Mouse (Mus musculus) CH12.LX (cell line): Measurements from ENCODE around the gene Prss12. TPM values are rescaled to one million over a fixed set of nuclear protein-coding genes. Genes with fewer than 3 reads are reported as not detected.

Source experiments
- DNase-seq: peaks from one replicate; pipeline ENCODE4 v3.0.0-alpha.2; 2013; ENCODE audit errors: extremely low read depth
- H3K27ac ChIP-seq: 2 replicates; pipeline ENCODE4 v1.5.1; 2012; ENCODE audit warnings: low read depth, mild to moderate bottlenecking, control low read depth, moderate library complexity; ENCODE audit not compliant: insufficient read depth
- H3K27me3 ChIP-seq: replicated peaks from 2 replicates; pipeline ENCODE3; 2012; ENCODE audit warnings: inconsistent platforms
- H3K36me3 ChIP-seq, 2 experiments: replicated peaks in 1 of 2; 2 replicates each; pipeline versions ENCODE3 to v1.6.1; 2012; ENCODE audit warnings: inconsistent platforms in 1 of 2, low read length in 1 of 2, mild to moderate bottlenecking in 1 of 2, mixed read lengths in 1 of 2, moderate library complexity in 1 of 2; ENCODE audit not compliant: control insufficient read depth in 1 of 2, insufficient read depth in 1 of 2
- H3K4me1 ChIP-seq, 2 experiments: 2 replicates each; pipeline ENCODE4 v1.6.1; 2012; ENCODE audit warnings: inconsistent platforms in 1 of 2, moderate library complexity in 1 of 2; ENCODE audit not compliant: insufficient read depth in 2 of 2, control insufficient read depth in 1 of 2
- H3K4me2 ChIP-seq: 2 replicates; pipeline ENCODE4 v1.6.1; 2012; ENCODE audit warnings: low read depth, mild to moderate bottlenecking, control low read depth; ENCODE audit not compliant: poor library complexity, insufficient read depth, severe bottlenecking
- H3K4me3 ChIP-seq, 3 experiments: fragments of 150-350 bp in 1 of 3; sonication (generic) in 1 of 3; replicated peaks in 1 of 3; 2 replicates each; pipeline versions ENCODE3 to v1.5.1; 2011 to 2012; ENCODE audit warnings: low read depth in 2 of 3, low read length in 2 of 3, mild to moderate bottlenecking in 2 of 3, moderate library complexity in 2 of 3, control low read depth in 1 of 3, improper control_type of control experiment in 1 of 3, inconsistent platforms in 1 of 3, mixed read lengths in 1 of 3; ENCODE audit not compliant: poor library complexity in 1 of 3
- H3K79me2 ChIP-seq: replicated peaks from 2 replicates; pipeline ENCODE4 v1.6.1; 2012; ENCODE audit warnings: mild to moderate bottlenecking, moderate library complexity; ENCODE audit not compliant: control insufficient read depth, poor library complexity, insufficient read depth, severe bottlenecking; ENCODE audit errors: extremely low read depth
- H3K9ac ChIP-seq: 2 replicates; pipeline ENCODE4 v1.6.1; 2012; ENCODE audit warnings: low read depth, mild to moderate bottlenecking, control low read depth, moderate library complexity; ENCODE audit not compliant: insufficient read depth
- H3K9me3 ChIP-seq: replicated peaks from 2 replicates; pipeline ENCODE3; 2012; ENCODE audit warnings: low read length, inconsistent platforms, mixed read lengths
- CHD2 ChIP-seq: IDR thresholded peaks from 2 replicates; pipeline ENCODE4 v1.6.1; 2011; ENCODE audit warnings: low read length, improper control_type of control experiment
- CTCF ChIP-seq, 2 experiments: IDR thresholded peaks in 1 of 2; conservative IDR thresholded peaks in 1 of 2; 2 replicates each; pipeline ENCODE4 v1.5.1; 2011 to 2012; ENCODE audit warnings: low read depth in 2 of 2, low read length in 2 of 2, improper control_type of control experiment in 1 of 2, inconsistent platforms in 1 of 2, mild to moderate bottlenecking in 1 of 2, moderate library complexity in 1 of 2
- E2F4 ChIP-seq: IDR thresholded peaks from 2 replicates; pipeline ENCODE4 v1.6.1; 2011; ENCODE audit warnings: low read depth, low read length, improper control_type of control experiment; ENCODE audit not compliant: insufficient replicate concordance
- EP300 ChIP-seq: IDR thresholded peaks from 2 replicates; pipeline ENCODE4 v1.6.1; 2011; ENCODE audit warnings: low read length, improper control_type of control experiment
- ETS1 ChIP-seq: conservative IDR thresholded peaks from 2 replicates; pipeline ENCODE4 v1.6.1; 2012; ENCODE audit warnings: low read depth, mild to moderate bottlenecking, inconsistent platforms, low read length, improper control_type of control experiment, moderate library complexity
- GABPA ChIP-seq: IDR thresholded peaks from 2 replicates; pipeline ENCODE4 v1.6.1; 2012; ENCODE audit warnings: low read depth, low read length, improper control_type of control experiment, inconsistent platforms; ENCODE audit not compliant: insufficient replicate concordance
- HCFC1 ChIP-seq: IDR thresholded peaks from 2 replicates; pipeline ENCODE4 v1.6.1; 2012; ENCODE audit warnings: low read depth, mild to moderate bottlenecking, inconsistent platforms, low read length, improper control_type of control experiment
- IRF4 ChIP-seq: IDR thresholded peaks from 2 replicates; pipeline ENCODE4 v1.6.1; 2014; ENCODE audit warnings: low read depth, mild to moderate bottlenecking, inconsistent platforms, low read length, improper control_type of control experiment
- JUN ChIP-seq: IDR thresholded peaks from 2 replicates; pipeline ENCODE4 v1.6.1; 2011; ENCODE audit warnings: low read depth, mild to moderate bottlenecking, low read length, improper control_type of control experiment, moderate library complexity; ENCODE audit not compliant: insufficient read depth
- MAFK ChIP-seq: IDR thresholded peaks from 2 replicates; pipeline ENCODE4 v1.6.1; 2011; ENCODE audit warnings: low read length, improper control_type of control experiment; ENCODE audit not compliant: insufficient replicate concordance
- MAZ ChIP-seq: IDR thresholded peaks from 2 replicates; pipeline ENCODE4 v1.6.1; 2012; ENCODE audit warnings: low read depth, mild to moderate bottlenecking, inconsistent platforms, low read length, improper control_type of control experiment, moderate library complexity
- MEF2A ChIP-seq: IDR thresholded peaks from 2 replicates; pipeline ENCODE4 v1.6.1; 2014; ENCODE audit warnings: low read depth, mild to moderate bottlenecking, inconsistent platforms, low read length, improper control_type of control experiment, borderline replicate concordance
- MXI1 ChIP-seq: IDR thresholded peaks from 2 replicates; pipeline ENCODE4 v1.6.1; 2011; ENCODE audit warnings: mild to moderate bottlenecking, low read depth, low read length, improper control_type of control experiment
- NELFE ChIP-seq: IDR thresholded peaks from 2 replicates; pipeline ENCODE4 v1.6.1; 2011; ENCODE audit warnings: low read depth, low read length, improper control_type of control experiment
- NRF1 ChIP-seq: IDR thresholded peaks from 2 replicates; pipeline ENCODE4 v1.6.1; 2014; ENCODE audit warnings: low read depth, mild to moderate bottlenecking, inconsistent platforms, low read length, improper control_type of control experiment, moderate library complexity
- PAX5 ChIP-seq: IDR thresholded peaks from 2 replicates; pipeline ENCODE4 v1.6.1; 2012; ENCODE audit warnings: low read length, inconsistent platforms, mixed read lengths
- POLR2A ChIP-seq: IDR thresholded peaks from 2 replicates; pipeline ENCODE4 v1.6.1; 2011; ENCODE audit warnings: low read depth, mild to moderate bottlenecking, improper control_type of control experiment, low read length
- POLR2AphosphoS2 ChIP-seq: IDR thresholded peaks from 2 replicates; pipeline ENCODE4 v1.6.1; 2011; ENCODE audit warnings: low read depth, low read length, improper control_type of control experiment
- RCOR1 ChIP-seq: conservative IDR thresholded peaks from 2 replicates; pipeline ENCODE4 v1.6.1; 2012; ENCODE audit warnings: low read depth, mild to moderate bottlenecking, inconsistent platforms, low read length, improper control_type of control experiment
- SIN3A ChIP-seq: IDR thresholded peaks from 2 replicates; pipeline ENCODE4 v1.6.1; 2012; ENCODE audit warnings: low read length, improper control_type of control experiment, inconsistent platforms
- SMC3 ChIP-seq: IDR thresholded peaks from 2 replicates; pipeline ENCODE4 v1.6.1; 2011; ENCODE audit warnings: low read depth, low read length, improper control_type of control experiment
- TBP ChIP-seq: conservative IDR thresholded peaks from 2 replicates; pipeline ENCODE4 v1.6.1; 2011; ENCODE audit warnings: low read depth, low read length, improper control_type of control experiment
- UBTF ChIP-seq: IDR thresholded peaks from 2 replicates; pipeline ENCODE4 v1.6.1; 2012; ENCODE audit warnings: low read depth, mild to moderate bottlenecking, inconsistent platforms, low read length, improper control_type of control experiment, moderate library complexity
- USF1 ChIP-seq: IDR thresholded peaks from 2 replicates; pipeline ENCODE4 v1.6.1; 2014; ENCODE audit warnings: low read depth, mild to moderate bottlenecking, inconsistent platforms, low read length, improper control_type of control experiment
- ZC3H11A ChIP-seq: IDR thresholded peaks from 2 replicates; pipeline ENCODE4 v1.6.1; 2012; ENCODE audit warnings: low read depth, mild to moderate bottlenecking, inconsistent platforms, low read length, improper control_type of control experiment
- ZMIZ1 ChIP-seq: IDR thresholded peaks from 2 replicates; pipeline ENCODE4 v1.6.1; 2012; ENCODE audit warnings: low read depth, mild to moderate bottlenecking, inconsistent platforms, low read length, improper control_type of control experiment
- ZNF384 ChIP-seq: IDR thresholded peaks from 2 replicates; pipeline ENCODE4 v1.6.1; 2012; ENCODE audit warnings: low read depth, low read length, improper control_type of control experiment, inconsistent platforms
- dilution Hi-C: fragments of 300-500 bp; cut with MboI; formaldehyde crosslinking; loops from 2 replicates; pipeline ENCODE4 v1.14.3; 2020; ENCODE audit warnings: low sequenced_read_pairs; ENCODE audit not compliant: extremely low pct_unique_long_range_greater_than_20kb, extremely low pct_ligation_motif_present
- in situ Hi-C: fragments of 300-500 bp; cut with MboI; formaldehyde crosslinking; loops from 3 replicates; pipeline ENCODE4 v1.14.3; 2019; ENCODE audit warnings: low sequenced_read_pairs, low pct_ligation_motif_present, low pct_unique_long_range_greater_than_20kb, mixed read lengths
- polyA plus RNA-seq: library from polyadenylated mRNA; unstranded; fragments of >175 nt; gene quantifications from 2 replicates; pipeline ENCODE4 v1.2.1, GENCODE M21; 2012; ENCODE audit warnings: low read depth; ENCODE audit not compliant: insufficient read length
- total RNA-seq, 2 experiments: library from RNA; depleted of rRNA; stranded (reverse); fragments of 300-350 nt in 1 of 2; fragments of >200 nt in 1 of 2; gene quantifications; 2 replicates each; pipeline ENCODE4 v1.2.3; 2012 to 2014

Prss12 gene
- total and polyA plus RNA-seq, 3 experiments = 0.13 TPM; not detected in 2

GRCm38 (mm10) chr3:123413173-123413572 is 33.5 kb upstream of the Prss12 start:
- in situ Hi-C loops = no loop called here

GRCm38 (mm10) chr3:123425647-123426046 is 21.1 kb upstream of the Prss12 start:
- no peak overlapping the region for H3K4me3 ChIP-seq
- no peak for DNase-seq
- H3K4me2 ChIP-seq = no peak overlapping the region
- H3K4me1 ChIP-seq = no peaks in the 10 kb centered on the region
- no peaks in the 10 kb centered on the region for H3K27me3 ChIP-seq
- no peaks in the 10 kb centered on the region for H3K79me2 ChIP-seq
- H3K9me3 ChIP-seq = peaks cover 2% of the 10 kb centered on the region
- no peak overlapping the region for H3K27ac ChIP-seq
- in situ Hi-C loops (no loop called here), dilution Hi-C loops (no loop called here)
- TF ChIP-seq NRF1 (no peak), MAFK (no peak), SMC3 (no peak), EP300 (no peak), TBP (no peak), UBTF (no peak), POLR2A (no peak), ZMIZ1 (no peak), NELFE (no peak), ZNF384 (no peak), GABPA (no peak), ETS1 (no peak), E2F4 (no peak)
- H3K36me3 ChIP-seq = no peaks in the 10 kb centered on the region
- H3K9ac ChIP-seq = no peak overlapping the region

More at GRCm38 (mm10) chr3:123413173-123413572, 33.5 kb upstream of the Prss12 start:
- Histone ChIP-seq H3K27me3 (no peaks in the 10 kb centered on the region), H3K36me3 (no peaks in the 10 kb centered on the region), H3K4me1 (no peaks in the 10 kb centered on the region), H3K9ac (no peak overlapping the region), H3K4me2 (no peak overlapping the region), H3K9me3 (peaks cover 2% of the 10 kb centered on the region), H3K27ac (no peak overlapping the region), H3K4me3 (no peak overlapping the region), H3K79me2 (no peaks in the 10 kb centered on the region)
- TF ChIP-seq IRF4 (no peak), MAFK (no peak), MEF2A (no peak), E2F4 (no peak)
- DNase-seq = no peak
- dilution Hi-C loops = no loop called here

- no peak for DNase-seq
- Histone ChIP-seq H3K9ac (no peak overlapping the region), H3K36me3 (no peaks in the 10 kb centered on the region), H3K4me2 (no peak overlapping the region), H3K4me3 (no peak overlapping the region), H3K4me1 (no peaks in the 10 kb centered on the region), H3K27ac (no peak overlapping the region), H3K27me3 (no peaks in the 10 kb centered on the region), H3K79me2 (no peaks in the 10 kb centered on the region), H3K9me3 (peaks cover 2% of the 10 kb centered on the region)
- in situ Hi-C loops = no loop called here
- dilution Hi-C loops = no loop called here
- TF ChIP-seq USF1 = no peak
- TF ChIP-seq SIN3A = no peak
- TF ChIP-seq E2F4 = no peak
- no peak for TF ChIP-seq MEF2A
- TF ChIP-seq NELFE = no peak
- TF ChIP-seq MAZ = no peak
- no peak for TF ChIP-seq IRF4
- TF ChIP-seq HCFC1 = no peak
- no peak for TF ChIP-seq CTCF (conservative IDR thresholded peaks at IDR 0.05 in 1 of 2, IDR thresholded peaks at IDR 0.05 in 1 of 2; ENCODE audit: low read depth in 2 of 2, low read length in 2 of 2)
- TF ChIP-seq CHD2 = no peak
- no peak for TF ChIP-seq POLR2A
- no peak for TF ChIP-seq RCOR1
- no peak for TF ChIP-seq MXI1
- no peak for TF ChIP-seq EP300
- no peak for TF ChIP-seq PAX5
- TF ChIP-seq MAFK = no peak
- TF ChIP-seq ZC3H11A = no peak
- TF ChIP-seq POLR2AphosphoS2 = no peak
- no peak for TF ChIP-seq JUN
Measured at GRCm38 (mm10) chr3:123428005-123428404, 18.7 kb upstream of the Prss12 start.
